Mouse (Mus musculus): Measurements from ENCODE around the gene Il6ra.

Gene Il6ra

DNA sequence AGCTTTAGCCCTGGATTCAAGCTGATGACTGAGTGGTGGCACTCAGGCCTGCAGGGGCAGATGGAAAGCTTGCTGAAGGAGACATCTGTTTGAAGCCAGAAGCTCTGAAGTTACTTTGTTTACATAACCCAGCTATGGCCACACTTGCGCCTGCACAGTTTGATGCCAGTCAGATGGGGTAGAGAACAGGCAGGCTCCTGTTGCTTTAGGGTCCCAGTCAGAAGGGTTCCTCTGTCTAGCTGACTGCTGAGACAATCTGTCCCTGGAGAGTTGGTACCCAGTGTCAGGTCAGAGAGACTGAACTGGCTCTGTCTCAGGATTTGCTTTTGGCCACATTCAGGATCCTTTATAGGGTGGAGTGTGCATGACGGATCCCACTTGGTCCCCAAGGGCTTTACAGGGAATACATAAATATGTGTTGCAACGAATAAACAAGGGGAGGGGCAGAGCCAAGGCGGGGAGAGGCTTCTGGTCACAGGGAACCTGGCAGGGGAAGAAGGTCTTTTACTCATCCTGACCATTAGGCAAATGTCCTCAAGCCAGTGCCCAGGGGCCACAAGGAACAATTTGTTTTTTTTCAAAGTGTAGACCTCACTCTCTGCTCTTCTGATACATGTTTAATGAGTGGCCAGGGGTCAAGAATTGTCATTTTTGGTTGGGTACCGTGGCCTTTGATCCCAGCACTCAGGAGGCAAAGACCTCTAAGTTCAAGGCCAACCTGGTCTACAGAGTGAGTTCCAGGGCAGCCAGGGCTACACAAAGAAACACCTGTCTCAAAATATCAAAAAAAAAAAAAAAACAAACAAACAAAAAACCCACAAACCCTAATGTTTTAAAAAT, 3.1 kb downstream of the Il6ra start:
- no peak for DNase-seq (ENCODE audit: low spot score)

GRCm38 (mm10) chr3:89908836-89909235, 4.2 kb downstream of the Il6ra start:
- no peak for DNase-seq (ENCODE audit: low spot score)

GRCm38 (mm10) chr3:89907846-89908245, 5.2 kb downstream of the Il6ra start:
- no peak for DNase-seq (ENCODE audit: low spot score)

DNA sequence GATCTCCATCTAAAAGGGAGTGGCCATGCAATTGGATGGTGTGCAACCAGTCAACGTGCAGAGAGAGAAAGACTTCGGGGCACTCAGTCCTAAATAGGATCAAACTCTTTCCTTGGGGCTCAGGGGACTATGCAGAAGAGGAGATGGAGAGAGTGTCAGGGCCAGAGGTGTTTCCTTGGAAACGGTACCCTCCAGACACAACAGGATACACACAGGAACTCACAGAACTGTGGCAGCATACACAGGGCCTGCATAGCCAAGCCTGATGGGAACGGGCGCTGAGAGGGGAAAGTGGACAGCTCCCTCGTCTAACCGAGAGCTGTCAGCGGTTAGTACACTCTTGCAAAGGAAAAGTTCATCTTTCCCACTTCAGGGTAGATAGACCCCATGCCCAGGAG, 13.5 kb downstream of the Il6ra start:
- no peak for DNase-seq (ENCODE audit: low spot score)

DNA sequence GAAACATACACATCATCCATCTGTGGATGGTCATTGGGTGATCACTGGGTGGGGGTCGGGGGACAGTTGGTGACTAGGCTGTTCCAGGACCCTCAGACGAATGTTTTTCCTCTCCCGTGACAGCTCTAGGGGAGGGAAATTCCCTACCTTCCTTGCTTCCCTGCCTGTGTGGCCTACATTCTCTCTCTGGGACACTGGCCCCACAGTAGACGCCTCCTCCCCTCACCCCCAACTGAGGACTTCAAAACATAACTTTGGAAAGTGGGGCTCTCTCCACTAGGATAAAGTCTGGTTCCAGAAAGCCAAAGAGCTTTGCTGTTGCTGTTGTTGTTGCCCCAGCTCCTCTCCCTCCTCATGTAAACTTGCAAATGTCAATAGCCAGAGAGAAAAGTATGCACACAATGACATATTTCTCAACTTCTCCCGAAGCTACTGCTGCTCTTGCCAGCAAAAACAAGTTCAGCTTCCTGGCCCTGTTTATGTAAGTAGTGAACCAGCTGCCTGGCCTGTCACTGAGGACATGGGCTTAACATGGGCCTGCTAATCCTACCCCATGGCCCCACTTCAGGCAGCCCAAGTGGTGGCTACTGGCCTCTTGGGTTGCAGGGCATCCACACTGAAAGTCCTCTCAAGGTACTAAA, 14.0 kb downstream of the Il6ra start:
- no peak for DNase-seq (ENCODE audit: low spot score)

GRCm38 (mm10) chr3:89898011-89898410, 15.0 kb downstream of the Il6ra start:
- no peak for DNase-seq (ENCODE audit: low spot score)

GRCm38 (mm10) chr3:89897204-89897796, 15.7 kb downstream of the Il6ra start:
- no peak for DNase-seq (ENCODE audit: low spot score)

GRCm38 (mm10) chr3:89896571-89896970, 16.4 kb downstream of the Il6ra start:
- no peak for DNase-seq (ENCODE audit: low spot score)

GRCm38 (mm10) chr3:89892517-89893106, 20.4 kb downstream of the Il6ra start:
- DNase-seq (ENCODE audit: low spot score), result no peak

GRCm38 (mm10) chr3:89891696-89892095, 21.3 kb downstream of the Il6ra start:
- DNase-seq (ENCODE audit: low spot score), result no peak

GRCm38 (mm10) chr3:89889841-89890430, 23.1 kb downstream of the Il6ra start:
- no peak for DNase-seq (ENCODE audit: low spot score)

GRCm38 (mm10) chr3:89887582-89888230, 25.3 kb downstream of the Il6ra start:
- DNase-seq (ENCODE audit: low spot score), result no peak

- DNase-seq (ENCODE audit: low spot score), result no peak
Measured at GRCm38 (mm10) chr3:89885766-89886165, 27.2 kb downstream of the Il6ra start.

- DNase-seq (ENCODE audit: low spot score), result no peak
Measured at GRCm38 (mm10) chr3:89883582-89884041, 29.4 kb downstream of the Il6ra start.

DNA sequence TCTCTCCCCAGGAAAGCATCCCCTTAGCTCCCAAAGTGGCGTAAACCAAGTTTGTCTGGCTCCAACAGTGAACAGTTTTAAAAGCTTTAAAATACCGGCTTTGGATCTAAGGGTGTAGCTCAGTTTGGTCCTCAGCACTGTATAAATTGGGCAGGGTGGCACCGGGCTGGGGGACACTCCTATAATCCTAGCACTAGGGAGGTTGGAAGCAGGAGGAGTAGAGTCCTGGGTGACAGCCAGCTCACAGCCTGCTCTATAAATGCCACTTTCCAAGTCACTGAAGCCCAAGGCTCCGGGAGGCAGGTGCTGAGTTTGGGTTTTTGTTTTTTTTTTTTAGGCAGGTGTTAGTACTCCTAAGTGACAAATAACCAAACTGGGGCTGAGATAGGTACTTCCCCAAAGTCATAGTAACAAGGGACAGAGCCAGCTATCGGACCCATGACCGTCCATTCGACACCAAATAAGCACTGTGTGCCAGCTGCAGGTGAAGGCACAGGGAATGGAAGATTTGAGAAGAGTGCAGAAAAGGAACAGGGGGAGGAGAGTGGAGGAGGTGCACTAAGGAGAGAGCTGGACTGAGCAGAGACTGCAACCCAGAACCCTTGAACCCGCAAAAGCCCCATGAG, 30.3 kb downstream of the Il6ra start:
- DNase-seq (ENCODE audit: low spot score), result no peak

GRCm38 (mm10) chr3:89880036-89880851, 32.8 kb downstream of the Il6ra start:
- DNase-seq (ENCODE audit: low spot score), result no peak

- no peak for DNase-seq (ENCODE audit: low spot score)
Measured at GRCm38 (mm10) chr3:89879326-89879725, 33.7 kb downstream of the Il6ra start.

GRCm38 (mm10) chr3:89878456-89878855, 34.5 kb downstream of the Il6ra start:
- peak; percentile 30 for DNase-seq (ENCODE audit: low spot score)

DNA sequence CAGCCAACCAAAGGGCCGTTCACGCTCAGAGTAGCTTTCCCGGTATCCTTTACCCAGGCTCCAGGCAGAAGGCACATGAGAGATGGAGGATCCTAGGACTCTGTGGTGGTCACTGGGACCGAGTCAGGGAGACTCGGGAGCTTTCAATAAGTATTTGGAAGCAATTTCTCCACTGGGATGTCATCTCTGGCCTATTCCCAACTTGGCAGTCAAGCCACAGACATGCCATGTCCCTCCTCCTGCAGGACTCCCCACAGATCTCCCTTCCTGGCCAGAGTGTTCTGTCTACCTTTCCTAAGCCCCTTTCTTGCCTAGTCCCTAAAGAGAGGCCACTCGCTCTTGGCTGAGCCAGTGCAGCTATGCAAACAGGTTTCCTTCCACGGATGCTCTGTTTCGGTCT, 35.9 kb downstream of the Il6ra start:
- DNase-seq (ENCODE audit: low spot score), result no peak

DNA sequence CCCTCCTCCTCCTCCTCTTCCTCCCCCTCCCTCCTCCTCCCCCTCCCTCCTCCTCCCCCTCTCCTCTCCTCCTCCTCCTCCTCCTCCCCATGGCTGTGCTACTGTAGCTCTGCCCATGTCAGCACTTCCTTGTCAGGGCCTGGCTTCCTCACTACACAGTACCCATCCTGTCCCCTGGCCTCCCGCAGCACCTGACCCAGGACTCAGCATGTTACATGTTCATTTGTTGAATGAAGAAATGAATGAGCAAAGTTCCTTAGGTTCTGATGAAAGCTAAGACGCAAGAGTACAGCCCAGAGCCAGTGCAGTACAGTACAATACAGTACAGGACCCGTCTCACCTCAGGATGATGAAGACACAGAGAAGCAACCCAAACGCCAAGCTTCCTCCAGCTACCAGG, 36.5 kb downstream of the Il6ra start:
- DNase-seq (ENCODE audit: low spot score), result no peak

All from retina, embryonic 14.5 days (tissue).